Mouse (Mus musculus): Measurements from ENCODE around the gene Rtn2.

Gene Rtn2

DNA sequence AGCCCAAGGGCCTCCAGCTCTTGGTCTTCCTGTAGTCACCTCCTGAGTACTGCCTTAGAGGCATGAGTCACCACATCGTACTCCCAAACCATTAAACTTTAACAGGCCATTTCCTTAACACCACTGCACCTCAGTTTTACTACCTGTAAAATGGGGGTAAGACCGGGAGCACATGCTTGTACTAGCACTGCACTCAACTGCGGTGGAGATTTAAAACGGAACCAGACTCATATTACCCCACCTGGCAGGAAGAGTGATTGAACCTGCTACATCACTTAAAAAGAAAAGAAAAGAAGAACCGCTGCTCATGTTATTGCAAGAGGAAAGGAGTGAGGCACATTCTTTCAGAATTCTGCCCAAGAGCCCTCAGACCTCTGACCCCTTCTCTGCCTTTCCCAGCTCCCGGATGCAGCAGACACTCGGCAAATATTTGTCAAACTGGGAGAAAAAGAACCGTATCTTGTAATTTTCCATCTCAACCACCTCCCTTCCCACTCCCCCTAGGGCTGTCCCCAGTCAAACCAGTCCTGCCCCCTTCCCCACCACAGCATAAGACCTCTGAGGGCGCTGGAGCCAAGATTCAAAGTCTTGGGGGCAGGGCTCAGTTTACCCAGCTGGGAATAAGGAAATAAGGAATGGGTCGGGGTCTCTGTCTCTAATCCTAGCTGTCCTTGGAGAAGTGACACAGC, 13.3 kb upstream of the Rtn2 start:
- no peak for DNase-seq (ENCODE audit: low read depth, low spot score)

DNA sequence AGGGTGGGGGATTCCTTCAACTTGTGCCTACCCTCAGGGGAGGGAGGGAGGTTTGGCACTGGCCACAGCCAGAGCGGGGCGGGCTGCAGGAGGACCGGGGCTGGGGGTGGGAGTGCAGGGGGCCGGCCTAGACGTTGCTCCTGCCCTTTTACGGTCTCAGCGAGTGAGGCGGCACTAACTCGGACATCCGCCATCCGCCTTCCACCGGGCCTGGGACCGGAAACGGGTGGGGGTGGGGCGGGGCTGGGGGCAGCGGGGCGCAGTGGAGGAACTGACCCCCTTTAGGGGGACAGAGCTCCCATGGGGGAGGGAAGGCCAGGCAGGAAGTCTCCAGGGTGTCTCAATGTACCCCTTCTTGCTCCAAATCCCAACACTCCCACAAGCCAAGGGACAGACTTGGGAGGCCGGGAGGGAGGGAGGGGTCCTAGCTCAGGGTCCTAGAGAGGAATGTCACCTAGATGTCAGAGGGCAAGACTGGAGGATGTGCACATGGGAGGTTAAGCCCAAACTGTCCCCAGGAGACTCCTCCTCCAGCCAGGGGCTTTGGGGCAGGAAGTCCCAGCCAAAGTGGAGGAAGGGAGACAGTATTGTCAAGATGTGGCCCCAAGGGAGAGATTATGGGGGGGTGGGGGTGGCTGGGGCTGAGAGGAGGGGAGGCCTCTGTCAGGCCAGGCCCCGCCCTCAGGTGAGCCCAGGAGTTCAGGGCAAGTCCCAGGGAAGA, 12.5 kb upstream of the Rtn2 start:
- peak; percentile 84 for DNase-seq (ENCODE audit: low read depth, low spot score)

GRCm38 (mm10) chr7:19270509-19271237, 11.8 kb upstream of the Rtn2 start:
- DNase-seq (ENCODE audit: low read depth, low spot score) = peak; percentile 68

DNA sequence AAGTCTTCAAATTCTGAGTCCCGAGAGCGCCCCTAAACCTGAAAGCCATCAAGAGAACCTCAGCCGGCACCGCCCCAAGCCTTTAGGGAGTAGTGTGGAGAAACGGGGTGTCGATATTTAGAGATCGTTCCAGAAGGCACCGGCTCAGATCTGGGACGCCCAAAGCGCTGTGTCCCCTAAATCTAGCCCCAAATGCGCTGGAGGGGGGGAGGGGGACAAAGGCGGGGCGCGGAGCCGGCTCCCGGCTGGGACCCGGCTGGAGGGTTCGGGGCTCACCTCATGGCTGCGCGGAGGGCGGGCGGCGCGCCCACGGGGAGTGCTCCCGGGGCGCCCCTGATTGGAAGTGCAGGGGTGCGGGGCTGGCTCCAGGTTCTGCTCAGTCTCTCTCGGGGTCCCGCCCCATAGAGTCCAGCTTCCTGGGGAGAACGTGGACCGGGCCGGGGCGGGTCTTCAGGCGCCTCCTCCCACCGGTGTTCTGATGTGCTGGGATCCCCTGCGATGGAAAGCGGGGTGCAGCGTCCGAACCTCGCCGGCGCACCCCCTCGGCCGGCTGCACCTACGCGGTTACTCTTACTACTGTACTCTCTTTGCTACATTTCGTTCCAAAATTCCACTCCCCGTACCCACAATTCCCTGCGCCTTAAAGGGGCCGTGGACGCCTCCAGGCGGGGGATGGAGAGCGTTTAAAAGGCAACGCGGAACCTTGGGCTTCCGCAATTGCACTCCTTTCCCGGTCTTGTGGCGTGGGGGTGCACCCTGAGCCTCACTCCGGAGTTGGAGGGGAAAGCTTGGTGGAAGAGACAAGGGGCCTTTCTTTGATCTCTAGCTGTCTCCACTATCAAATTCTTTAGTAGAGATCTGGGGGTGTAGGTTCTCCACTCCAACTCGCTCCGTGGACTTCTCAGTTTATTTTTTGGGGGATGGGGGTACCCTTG, 10.9 kb upstream of the Rtn2 start, which contains the start of gene Vasp:
Vasp (minus strand) TSS at position 580 of the 935 bp plus-strand sequence.
- peak; percentile 91 for DNase-seq (ENCODE audit: low read depth, low spot score)

DNA sequence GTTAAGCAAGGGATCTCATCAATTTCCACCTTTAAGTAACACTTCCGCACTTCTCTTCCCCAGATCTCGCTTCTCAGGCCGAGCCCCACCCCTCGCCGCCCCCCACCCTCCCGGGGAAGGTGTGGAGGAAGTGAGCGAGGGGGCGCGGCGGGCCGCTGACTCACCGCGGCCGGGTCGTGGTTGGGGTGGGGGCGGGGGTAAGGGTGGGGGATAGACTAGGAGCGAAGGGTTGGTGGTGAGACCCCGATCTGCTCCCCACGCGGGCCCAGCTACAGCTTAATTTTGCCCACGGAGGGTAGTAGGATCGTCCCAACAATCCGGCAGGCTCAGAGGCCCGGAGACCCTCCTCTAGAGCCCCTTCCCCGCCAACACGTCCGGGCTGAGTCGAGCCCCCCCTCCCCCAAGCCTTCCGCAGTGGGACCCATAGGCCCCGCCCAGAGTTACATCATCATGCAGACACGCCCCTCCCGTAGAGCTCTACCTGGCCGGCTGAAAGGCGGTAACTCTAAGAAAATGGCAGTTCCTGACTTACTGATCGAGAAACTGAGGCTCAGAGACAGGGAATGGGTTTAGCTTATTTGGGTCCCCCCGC, 10.2 kb upstream of the Rtn2 start:
- peak; percentile 96 for DNase-seq (ENCODE audit: low read depth, low spot score)

- peak; percentile 69 for DNase-seq (ENCODE audit: low read depth, low spot score)
These were observed 6.2 kb upstream of the Rtn2 start for GRCm38 (mm10) chr7:19276253-19276652.

DNA sequence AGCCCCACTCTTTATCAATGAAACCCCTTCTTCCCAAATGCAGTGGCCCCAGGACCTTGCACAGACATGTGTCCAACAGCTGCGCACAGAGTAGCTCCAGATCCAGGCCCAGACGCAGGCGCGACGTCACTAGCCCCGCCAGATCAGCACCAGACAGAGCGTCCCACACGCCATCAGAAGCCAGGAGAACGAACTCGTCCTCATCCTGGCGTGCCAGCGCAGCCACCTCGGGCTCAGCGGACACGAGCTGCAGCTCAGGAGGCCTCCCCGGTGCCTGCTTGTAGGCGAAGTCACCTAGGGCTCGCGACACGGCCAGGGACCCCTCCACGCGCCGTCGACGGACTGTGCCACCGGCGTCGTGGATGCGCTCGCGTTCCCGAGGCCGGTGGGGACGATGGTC, 3.4 kb upstream of the Rtn2 start:
- DNase-seq (ENCODE audit: low read depth, low spot score) = peak; percentile 61

DNA sequence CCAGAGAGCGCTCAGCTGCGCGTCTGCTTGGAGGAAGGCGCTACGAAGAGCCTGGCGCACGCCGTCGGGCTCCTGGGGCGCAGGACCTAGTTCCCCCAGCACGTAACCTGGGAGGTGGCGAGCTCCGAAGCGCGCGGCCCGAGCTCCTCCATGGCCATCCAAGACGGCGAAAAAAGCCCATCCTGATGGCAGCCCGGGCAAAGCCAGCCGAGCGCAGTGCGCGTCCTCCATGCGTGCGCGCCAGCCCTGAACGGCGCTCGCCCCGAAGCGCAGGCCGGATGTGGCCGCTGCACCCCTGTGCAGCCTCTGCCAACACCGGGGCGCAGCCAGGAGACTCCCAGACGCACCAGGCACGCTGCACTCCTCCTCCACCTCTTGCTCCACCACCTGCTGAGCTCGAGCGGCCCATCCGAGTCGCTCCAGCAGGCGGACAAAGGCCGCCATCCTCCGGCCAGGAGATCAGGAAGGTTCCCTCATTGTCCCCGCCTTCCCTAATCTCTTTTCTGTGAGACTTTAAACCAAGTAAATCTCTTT, 2.8 kb upstream of the Rtn2 start, which contains the start of gene Ppm1n:
Ppm1n (minus strand) TSS at position 484 of the 534 bp plus-strand sequence.
- no peak for DNase-seq (ENCODE audit: low read depth, low spot score)

- peak; percentile 74 for DNase-seq (ENCODE audit: low read depth, low spot score)
These were observed 632 bp upstream of the Rtn2 start for GRCm38 (mm10) chr7:19281680-19282304.

GRCm38 (mm10) chr7:19282791-19283405, 474 bp downstream of the Rtn2 start:
- DNase-seq (ENCODE audit: low read depth, low spot score) = peak; percentile 55

DNA sequence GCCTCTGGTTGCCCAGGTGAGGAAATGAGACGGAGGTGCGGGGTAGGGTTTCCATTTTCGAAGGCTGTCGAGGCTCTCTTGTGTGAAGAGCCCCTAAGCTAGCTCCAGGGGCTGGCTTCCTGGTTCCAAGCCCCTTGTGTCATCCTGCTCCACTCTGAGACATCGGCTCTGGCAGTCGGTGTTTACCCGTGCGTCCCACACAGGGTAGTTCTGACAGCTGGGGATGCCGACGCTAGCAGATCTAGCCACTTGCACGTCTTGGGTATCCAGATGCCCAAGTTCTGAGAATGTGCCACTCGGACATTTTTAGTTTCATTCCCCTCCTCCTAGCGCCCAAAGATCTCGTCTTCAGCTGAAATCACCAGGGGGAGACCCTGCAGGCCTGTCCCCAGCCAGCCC, 981 bp downstream of the Rtn2 start:
- no peak for DNase-seq (ENCODE audit: low read depth, low spot score)

DNA sequence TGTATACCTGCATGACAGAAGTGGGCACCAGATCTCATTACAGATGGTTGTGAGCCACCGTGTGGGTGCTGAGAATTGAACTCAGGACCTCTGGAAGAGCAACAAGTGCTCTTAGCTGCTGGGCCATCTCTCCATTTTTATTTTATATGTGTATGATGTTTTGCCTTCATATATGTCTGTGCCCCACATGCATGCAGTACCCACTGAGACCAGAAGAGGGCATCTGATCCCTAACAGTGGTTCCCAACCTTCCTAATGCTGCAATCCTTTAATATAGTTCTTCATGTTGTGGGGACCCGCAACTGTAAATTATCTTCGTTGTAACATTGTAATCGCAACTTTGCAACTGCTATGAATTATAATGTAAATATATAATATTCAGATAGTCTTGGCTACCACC, 2.3 kb downstream of the Rtn2 start:
- peak; percentile 59 for DNase-seq (ENCODE audit: low read depth, low spot score)

GRCm38 (mm10) chr7:19290969-19291596, 8.7 kb downstream of the Rtn2 start:
- no peak for DNase-seq (ENCODE audit: low read depth, low spot score)

- peak; percentile 96 for DNase-seq (ENCODE audit: low read depth, low spot score)
These were observed 13.2 kb downstream of the Rtn2 start for GRCm38 (mm10) chr7:19295503-19296185.

DNA sequence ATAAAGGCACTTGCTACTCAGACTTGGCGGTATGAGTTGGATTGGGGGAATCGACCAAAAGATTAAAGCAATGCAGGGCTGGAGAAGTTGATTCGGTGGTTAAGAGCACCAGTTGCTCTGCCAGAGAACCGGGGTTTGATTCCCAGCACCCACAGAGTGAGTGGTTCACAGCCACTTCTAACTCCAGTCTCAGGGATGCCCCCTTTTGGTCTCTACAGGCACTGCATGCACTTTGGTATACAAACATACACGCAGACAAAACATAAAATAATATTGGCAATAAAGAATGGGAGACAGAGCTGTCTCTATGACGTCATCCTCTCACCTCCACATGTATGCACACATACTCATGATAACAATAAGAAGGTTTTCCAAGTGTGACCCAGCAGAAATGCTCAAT, 14.6 kb downstream of the Rtn2 start:
- peak; percentile 66 for DNase-seq (ENCODE audit: low read depth, low spot score)

DNA sequence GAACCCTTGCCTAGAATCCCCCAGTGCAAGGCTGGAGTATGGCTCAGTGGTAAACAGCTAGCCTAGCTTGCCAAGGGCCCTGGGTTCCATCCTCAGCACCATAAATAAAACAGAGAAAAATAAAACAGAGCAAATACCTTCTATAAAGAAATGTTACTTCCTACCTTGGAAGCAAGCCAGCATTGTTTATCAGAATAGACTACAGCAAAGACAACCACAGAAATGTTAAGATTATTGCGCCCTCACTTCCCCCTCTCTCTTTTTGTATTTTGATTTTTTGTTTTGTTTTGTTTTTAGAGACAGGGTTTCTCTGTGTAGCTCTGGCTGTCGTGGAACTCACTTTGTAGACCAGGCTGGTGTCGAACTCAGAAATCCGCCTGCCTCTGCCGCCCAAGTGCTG, 15.4 kb downstream of the Rtn2 start:
- DNase-seq (ENCODE audit: low read depth, low spot score) = no peak

- no peak for DNase-seq (ENCODE audit: low read depth, low spot score)
These were observed 16.8 kb downstream of the Rtn2 start for GRCm38 (mm10) chr7:19299194-19299593.
